Mouse (Mus musculus): ENCODE measurements around the gene Nefh. TPM values are rescaled to one million over a fixed set of nuclear protein-coding genes. Genes with fewer than 3 reads are reported as not detected.

The Nefh gene
- total RNA-seq, 2 experiments from 2014 or later, result 21.1 to 43.5 TPM

Other genes starting within 250 kb of the Nefh start
- gene Uqcr10, start 243.7 kb downstream of the Nefh start, total RNA-seq (2014; fragmentation: Nextera tagmentation), result 465 and 535 TPM in 2 replicates
- gene Uqcr10, start 243.7 kb downstream of the Nefh start, total RNA-seq (2017), result 83.7 and 121 TPM in 2 replicates
- 24.5 and 37.3 TPM in 2 replicates for gene Zmat5, start 243.4 kb downstream of the Nefh start, total RNA-seq (2014; fragmentation: Nextera tagmentation)
- 3.4 and 8.1 TPM in 2 replicates for gene Zmat5, start 243.4 kb downstream of the Nefh start, total RNA-seq (2017)
- not detected in 2 replicates for gene Cabp7, start 201.3 kb downstream of the Nefh start, total RNA-seq (2014; fragmentation: Nextera tagmentation)
- gene Cabp7, start 201.3 kb downstream of the Nefh start, total RNA-seq (2017), result 0.27 TPM in 1 of 2 replicates, not detected in the other
- gene Nf2, start 98.5 kb downstream of the Nefh start, total RNA-seq (2014; fragmentation: Nextera tagmentation), result 39.0 and 45.3 TPM in 2 replicates
- gene Nf2, start 98.5 kb downstream of the Nefh start, total RNA-seq (2017), result 68.1 and 86.7 TPM in 2 replicates
- 12.1 and 17.8 TPM in 2 replicates for gene Nipsnap1, start 74.1 kb downstream of the Nefh start, total RNA-seq (2014; fragmentation: Nextera tagmentation)
- gene Nipsnap1, start 74.1 kb downstream of the Nefh start, total RNA-seq (2017), result 11.6 and 13.7 TPM in 2 replicates
- 38.3 and 51.3 TPM in 2 replicates for gene Thoc5, start 52.7 kb downstream of the Nefh start, total RNA-seq (2014; fragmentation: Nextera tagmentation)
- 66.9 and 68.5 TPM in 2 replicates for gene Thoc5, start 52.7 kb downstream of the Nefh start, total RNA-seq (2017)
- gene Ap1b1, start 38.8 kb upstream of the Nefh start, total RNA-seq (2014; fragmentation: Nextera tagmentation), result 136 and 160 TPM in 2 replicates
- gene Ap1b1, start 38.8 kb upstream of the Nefh start, total RNA-seq (2017), result 116 and 165 TPM in 2 replicates
- not detected in 2 replicates for gene Rasl10a, start 110.1 kb upstream of the Nefh start, total RNA-seq (2014; fragmentation: Nextera tagmentation)
- gene Rasl10a, start 110.1 kb upstream of the Nefh start, total RNA-seq (2017), result not detected in 2 replicates
- gene Gas2l1, start 117.3 kb upstream of the Nefh start, total RNA-seq (2014; fragmentation: Nextera tagmentation), result 0.87 and 4.4 TPM in 2 replicates
- 1.3 TPM in 1 of 2 replicates, not detected in the other for gene Gas2l1, start 117.3 kb upstream of the Nefh start, total RNA-seq (2017)
- 12.7 and 33.4 TPM in 2 replicates for gene Rhbdd3, start 150.9 kb upstream of the Nefh start, total RNA-seq (2014; fragmentation: Nextera tagmentation)
- 22.3 and 25.9 TPM in 2 replicates for gene Rhbdd3, start 150.9 kb upstream of the Nefh start, total RNA-seq (2017)
- 450 and 540 TPM in 2 replicates for gene Ewsr1, start 151.2 kb upstream of the Nefh start, total RNA-seq (2014; fragmentation: Nextera tagmentation)
- gene Ewsr1, start 151.2 kb upstream of the Nefh start, total RNA-seq (2017), result 724 and 794 TPM in 2 replicates
- gene Emid1, start 204.2 kb upstream of the Nefh start, total RNA-seq (2014; fragmentation: Nextera tagmentation), result 3.2 and 4.9 TPM in 2 replicates
- gene Emid1, start 204.2 kb upstream of the Nefh start, total RNA-seq (2017), result 3.4 and 5.2 TPM in 2 replicates